Mouse (Mus musculus): ENCODE results near the gene Baz1b. TPM values are rescaled to one million over a fixed set of nuclear protein-coding genes. Genes with fewer than 3 reads are reported as not detected.
A peak's percentile ranks its signal among the peaks of the same experiment; 100 is the strongest.

Gene Baz1b
- 10 to 100 TPM; 54.6 to 55.2 TPM for total RNA-seq (2021)
- long read RNA-seq, experiment 1, full-length matches to known transcripts = 2 of 18 reads
- long read RNA-seq, experiment 1, partial matches to known transcripts = 6 of 18 reads
- long read RNA-seq, experiment 1, other reads (novel, unspliced or antisense) = 10 of 18 reads
- long read RNA-seq, experiment 2, full-length matches to known transcripts = 3 of 9 reads
- long read RNA-seq, experiment 2, partial matches to known transcripts = 1 of 9 reads
- long read RNA-seq, experiment 2, other reads (novel, unspliced or antisense) = 5 of 9 reads

DNA sequence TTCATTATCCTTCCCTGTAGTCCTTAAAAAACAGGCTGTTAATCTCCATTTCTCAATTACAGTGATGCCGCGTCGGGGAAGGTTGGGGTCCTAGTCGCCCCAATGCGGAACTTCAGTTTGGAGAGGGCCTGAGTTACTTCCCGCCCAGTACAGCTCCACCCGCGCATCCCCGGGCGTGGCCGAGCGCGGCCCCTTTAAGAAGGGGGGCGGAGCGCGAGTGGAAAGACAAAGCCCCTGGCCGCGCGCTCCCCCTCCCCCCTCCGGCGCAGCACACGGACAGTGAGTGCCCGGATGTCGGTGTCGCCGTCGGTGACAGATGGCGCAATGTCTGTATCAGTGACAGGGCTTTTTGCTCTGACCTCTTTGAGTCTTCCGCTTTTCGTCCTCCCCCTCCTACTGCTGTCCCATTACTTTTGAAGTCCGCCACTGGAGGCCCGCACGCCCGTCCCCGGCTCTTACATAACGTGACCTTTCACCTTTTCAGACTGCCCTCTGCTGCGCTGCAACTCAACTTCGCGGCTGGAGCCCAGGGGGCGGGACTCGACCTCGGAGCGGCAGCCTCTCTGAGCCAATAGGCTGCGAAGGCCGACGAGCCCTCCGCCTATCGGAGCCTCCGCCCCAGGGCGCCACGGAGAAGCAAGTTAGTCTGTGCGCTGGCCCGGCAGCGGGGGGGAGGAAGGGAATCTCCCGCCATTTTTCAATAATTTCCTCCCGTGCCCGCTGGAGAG, at the start of gene Baz1b:
Baz1b (plus strand) TSS at position 644 of the 728 bp plus-strand sequence.
- peak; percentile 98 for DNase-seq (ENCODE audit: low spot score in 2 of 2)

DNA sequence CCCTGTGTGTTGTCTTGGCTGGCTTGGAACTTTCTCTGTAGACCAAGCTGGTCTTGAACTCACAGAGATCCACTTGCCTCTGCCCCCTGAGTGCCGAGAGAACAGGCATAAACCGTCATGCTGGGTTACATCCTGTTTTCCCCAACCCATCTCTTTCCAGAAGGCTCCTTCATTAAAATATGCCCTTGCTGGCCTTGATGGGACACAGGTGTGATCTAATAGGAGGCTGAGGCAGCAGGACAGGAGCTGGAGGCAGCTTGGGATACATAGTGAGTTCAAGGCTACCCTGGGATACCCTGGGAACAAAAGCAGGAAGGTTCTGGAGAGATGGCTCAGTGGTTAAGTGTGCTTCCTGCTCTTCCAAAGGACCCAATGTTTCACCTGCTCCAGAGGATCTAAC, 47.2 kb upstream of the Baz1b start:
- no peak for DNase-seq (ENCODE audit: low spot score in 2 of 2)

DNA sequence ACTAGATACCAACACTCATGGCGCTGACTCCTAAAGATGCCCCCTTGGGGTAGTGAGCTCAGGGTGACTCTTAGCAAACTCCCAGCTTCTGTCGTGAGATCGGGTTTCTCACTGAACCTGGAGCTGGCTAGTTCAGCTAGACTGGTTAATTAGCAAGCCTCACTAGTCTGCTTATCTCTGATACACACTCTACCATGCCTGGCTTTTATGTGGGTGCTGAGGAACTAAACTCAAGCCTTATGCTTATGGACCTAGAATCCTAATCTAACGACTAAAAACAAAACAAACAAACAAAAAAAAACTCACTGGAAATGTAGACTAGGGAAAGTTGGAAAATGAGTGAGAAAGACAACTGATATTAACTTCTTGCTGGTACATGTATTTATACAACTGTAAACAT, 42.6 kb upstream of the Baz1b start:
- DNase-seq (ENCODE audit: low spot score in 2 of 2) = no peak

DNA sequence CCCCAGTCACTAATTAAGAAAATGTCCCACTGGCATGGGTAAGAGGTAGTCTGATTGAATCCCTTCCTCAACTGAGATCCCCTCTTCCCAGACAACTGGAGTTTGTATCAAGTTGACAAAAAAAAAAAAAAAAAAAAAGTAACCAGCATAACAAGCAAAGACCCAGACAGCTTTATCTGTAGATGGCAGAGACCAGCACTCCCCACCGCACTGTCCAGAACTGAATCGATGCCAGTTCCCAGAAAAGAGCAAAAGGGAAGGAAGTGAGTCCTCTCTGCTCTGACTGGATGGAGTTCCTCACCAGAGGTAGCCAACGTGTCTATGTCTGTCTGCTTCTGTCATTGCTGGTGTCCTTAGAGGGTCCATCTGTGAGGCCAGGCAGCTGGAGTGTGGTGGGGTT, 41.5 kb upstream of the Baz1b start:
- DNase-seq (ENCODE audit: low spot score in 2 of 2) = no peak

DNA sequence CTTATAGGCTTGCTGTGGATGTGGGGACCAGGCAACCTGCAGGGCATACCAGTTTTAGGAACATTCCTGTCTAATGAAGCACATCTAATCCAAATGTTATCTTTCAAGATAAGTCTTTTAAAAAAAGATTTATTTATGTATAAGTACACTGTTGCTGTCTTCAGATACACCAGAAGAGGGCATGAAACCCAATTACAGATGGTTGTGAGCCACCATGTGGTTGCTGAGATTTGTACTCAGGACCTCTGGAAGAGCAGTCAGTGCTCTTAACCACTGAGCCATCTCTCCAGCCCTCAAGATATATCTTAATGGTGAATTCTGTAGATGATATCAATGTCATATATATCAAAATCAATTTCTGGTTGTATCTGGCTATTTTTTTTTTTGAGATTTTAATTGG, 41.1 kb upstream of the Baz1b start:
- DNase-seq (ENCODE audit: low spot score in 2 of 2) = no peak

DNA sequence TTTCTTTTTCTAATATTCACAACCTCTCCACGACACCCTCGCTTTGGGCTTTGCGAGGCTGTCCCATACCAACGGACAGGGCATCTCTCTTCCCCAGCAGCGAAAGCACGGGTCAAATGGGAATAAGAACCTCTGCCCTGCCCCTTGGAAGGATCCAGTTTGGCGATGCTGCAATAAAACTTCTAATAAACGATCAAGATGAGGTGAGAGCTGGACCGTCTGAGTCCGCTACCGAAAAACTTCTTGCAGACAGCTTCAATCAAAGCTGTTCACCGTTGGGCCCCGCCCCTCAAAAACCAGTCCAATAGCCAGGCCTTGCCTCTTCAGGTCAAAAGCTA, 38.4 kb upstream of the Baz1b start:
- no peak for DNase-seq (ENCODE audit: low spot score in 2 of 2)

DNA sequence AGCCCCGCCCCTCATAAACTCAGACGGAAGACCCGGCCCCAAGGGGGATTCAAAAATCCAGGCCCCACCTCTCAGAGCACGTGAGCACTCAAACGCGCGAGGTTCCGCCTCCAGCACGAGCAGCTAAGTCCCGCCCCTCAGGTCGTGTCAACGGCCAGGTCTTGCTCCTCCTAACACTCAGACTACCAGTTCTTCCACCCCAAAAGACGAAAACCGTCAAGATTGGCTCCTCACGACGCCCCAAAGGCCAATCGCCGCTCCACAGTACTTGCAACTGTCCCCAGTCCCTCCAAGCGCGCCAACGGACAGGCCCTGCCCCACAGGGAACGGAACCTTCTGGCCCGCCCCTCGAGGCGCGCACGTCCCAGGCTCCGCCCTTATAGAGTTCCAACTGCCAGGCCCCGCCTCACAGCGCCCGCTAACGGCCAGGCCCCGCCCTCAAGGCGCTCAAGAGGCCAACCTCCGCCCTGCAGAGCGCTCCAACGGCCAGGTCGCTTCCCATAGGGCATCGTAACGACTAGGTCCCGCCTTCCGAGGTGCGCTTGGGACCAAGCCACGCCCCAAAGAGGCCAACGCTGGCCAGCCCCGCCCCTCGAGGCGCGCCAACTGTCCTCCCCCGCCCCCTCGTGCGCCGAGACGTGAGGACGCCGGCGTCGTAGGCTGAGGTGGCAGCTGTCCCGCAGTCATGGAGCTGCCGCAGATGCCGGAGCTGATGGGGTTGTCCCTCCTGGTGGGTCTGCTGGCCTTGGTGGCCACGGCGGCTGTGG, 37.8 kb upstream of the Baz1b start, which contains the start of gene Tbl2:
Tbl2 (plus strand) TSS at position 605 of the 767 bp plus-strand sequence.
- peak; percentile 98 for DNase-seq (ENCODE audit: low spot score in 2 of 2)

DNA sequence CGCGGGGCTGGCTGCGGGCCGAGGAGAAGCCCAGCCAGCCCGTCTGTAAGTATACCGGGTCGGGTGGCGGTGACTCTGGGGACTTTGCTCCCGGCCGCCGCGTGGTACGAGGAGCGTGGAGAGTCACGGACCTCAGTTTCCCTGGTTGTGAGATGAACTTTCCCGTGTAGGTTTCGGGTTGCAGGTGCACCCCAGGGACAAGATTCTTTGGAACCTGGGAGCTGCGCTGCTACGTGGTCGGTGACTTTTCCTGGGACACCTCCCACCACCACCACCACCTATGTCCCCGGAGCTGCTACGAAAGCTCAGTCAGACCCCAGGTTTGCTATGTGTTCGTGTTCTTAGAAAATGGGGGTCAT, 37.3 kb upstream of the Baz1b start:
- no peak for DNase-seq (ENCODE audit: low spot score in 2 of 2)

DNA sequence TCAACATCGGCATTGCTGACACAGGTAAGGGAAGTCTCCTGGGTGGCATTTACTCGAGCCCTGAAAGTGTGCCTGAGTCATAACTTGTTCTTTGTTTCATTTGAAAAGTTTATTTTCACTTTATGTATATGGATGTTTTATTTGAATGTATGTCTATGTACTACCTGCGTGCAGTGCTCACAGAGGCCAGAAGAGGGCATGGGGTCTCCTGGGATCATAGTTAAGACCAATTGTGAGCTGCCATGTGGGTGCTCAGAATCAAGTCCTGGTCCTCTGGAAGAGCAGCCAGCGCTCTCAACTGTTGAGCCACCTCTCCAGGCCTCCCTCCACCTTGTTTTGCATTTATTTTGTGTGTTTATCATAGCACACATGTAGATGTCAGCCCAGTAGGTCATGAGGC, 30.6 kb upstream of the Baz1b start:
- no peak for DNase-seq (ENCODE audit: low spot score in 2 of 2)

DNA sequence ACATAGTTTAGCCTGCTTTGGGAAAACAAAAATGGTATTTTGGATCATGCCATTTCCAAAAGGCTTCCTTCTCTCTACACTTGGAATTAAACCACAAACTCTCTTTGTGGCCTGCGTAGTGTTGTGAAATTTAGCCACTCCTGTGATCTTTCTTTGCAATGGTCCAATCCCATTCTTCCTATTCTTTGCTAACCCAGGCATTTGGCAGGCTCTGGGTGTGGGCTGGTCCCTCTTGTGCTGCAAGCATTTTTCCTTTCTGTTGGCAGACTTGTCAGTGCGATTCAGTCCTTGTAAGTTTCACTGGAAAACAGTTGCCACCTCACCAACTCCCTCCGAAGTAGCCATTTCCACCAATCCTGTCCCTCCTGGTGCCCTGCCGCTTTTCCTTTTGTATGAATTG, 25.8 kb upstream of the Baz1b start:
- DNase-seq (ENCODE audit: low spot score in 2 of 2) = peak in 1 of 2 experiments; percentile 67

DNA sequence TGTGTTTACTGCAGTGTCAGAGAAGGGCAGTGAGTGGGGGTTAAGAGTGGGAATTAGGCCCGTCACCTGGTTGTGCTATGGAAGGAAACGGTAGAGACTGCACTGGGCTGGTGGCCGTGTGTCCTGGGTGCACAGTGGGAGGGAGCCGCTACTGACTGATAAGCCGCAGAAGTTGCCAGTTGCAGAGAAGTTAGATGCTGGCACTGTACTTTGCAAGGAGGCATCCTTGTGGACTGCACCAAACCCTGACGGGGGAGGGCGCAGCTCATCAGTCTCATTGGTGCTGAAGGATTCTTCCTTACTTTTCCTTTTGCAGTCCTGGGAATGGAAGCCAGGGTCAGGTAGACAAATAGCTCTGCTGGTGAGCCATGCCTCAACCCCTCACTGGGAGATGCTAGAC, 25.4 kb upstream of the Baz1b start:
- no peak for DNase-seq (ENCODE audit: low spot score in 2 of 2)

DNA sequence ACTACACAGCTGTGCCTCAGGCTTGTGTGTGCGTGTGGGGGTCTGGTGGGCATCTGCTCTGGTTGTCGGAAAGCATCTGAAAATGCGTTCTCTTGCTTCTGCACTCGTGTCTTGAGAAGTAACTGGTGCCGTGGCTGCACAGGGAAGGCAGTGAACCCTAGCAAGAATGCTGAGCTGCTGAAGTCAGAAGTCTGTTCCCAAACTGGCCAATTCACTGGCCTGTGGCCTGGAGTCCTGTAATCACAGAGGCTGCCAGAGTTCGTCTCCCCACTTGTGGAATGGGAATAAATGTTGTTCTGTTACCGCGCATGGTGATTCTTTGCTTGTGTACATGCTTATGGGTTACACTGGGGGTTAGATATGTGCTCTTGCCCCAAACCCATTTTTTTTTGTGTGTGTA, 24.7 kb upstream of the Baz1b start:
- no peak for DNase-seq (ENCODE audit: low spot score in 2 of 2)

DNA sequence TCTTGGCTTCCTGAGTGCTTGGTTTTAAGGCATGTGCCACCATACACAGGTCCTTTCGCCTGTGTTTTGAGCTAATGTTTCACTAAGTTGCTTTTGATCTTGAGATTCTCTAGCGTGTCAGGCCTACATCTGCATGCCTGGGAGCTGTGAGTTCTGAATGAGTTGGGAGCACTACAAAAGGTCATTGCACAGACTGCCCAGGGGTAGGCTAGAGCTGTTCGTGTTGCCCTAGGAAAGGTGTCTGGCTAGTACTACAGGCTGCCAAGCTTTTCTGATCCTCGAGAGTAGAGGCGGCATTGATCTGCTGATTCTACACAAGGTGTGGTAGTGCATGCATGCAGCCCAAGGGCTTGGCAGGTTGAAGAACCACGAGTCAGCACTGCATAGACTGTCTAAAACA, 24.2 kb upstream of the Baz1b start:
- no peak for DNase-seq (ENCODE audit: low spot score in 2 of 2)

DNA sequence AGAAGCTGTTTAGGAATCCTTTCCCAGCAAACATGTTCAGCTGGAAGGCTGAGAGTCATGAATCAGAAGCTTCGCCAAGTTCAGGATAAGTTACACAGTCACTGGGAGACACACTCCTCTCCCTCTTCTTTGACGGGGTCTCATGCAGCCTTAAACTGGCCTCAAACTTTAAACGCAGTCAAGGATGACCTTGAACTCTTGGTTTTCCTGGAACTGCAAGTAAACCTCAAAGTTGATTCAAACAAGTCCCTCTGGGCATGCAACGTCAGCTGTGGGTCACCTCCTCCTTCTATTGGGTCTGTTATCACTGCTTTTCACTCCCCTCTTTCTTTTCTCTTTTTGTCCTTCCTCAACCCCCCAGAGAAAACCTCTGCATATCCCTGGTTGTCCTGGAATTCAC, 20.2 kb upstream of the Baz1b start:
- no peak for DNase-seq (ENCODE audit: low spot score in 2 of 2)

DNA sequence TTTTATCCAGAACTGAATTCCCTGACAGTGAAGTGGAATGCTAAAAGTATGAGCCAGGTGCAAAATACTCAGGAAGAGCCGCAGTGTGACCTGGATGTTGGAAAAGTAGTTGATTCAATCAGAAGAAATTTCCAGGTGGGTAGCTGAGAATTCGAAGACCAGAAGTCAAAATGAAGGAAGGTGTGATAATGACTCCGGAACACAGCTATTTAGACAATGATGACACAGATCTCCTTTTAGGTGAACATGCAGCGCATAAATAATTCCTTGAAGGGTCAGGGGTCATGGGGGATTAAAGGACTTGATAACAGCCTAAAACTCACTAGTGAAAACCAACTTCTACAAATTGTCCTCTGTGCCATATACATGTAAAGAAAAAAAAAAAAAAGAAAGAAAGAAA, 19.6 kb upstream of the Baz1b start:
- no peak for DNase-seq (ENCODE audit: low spot score in 2 of 2)

DNA sequence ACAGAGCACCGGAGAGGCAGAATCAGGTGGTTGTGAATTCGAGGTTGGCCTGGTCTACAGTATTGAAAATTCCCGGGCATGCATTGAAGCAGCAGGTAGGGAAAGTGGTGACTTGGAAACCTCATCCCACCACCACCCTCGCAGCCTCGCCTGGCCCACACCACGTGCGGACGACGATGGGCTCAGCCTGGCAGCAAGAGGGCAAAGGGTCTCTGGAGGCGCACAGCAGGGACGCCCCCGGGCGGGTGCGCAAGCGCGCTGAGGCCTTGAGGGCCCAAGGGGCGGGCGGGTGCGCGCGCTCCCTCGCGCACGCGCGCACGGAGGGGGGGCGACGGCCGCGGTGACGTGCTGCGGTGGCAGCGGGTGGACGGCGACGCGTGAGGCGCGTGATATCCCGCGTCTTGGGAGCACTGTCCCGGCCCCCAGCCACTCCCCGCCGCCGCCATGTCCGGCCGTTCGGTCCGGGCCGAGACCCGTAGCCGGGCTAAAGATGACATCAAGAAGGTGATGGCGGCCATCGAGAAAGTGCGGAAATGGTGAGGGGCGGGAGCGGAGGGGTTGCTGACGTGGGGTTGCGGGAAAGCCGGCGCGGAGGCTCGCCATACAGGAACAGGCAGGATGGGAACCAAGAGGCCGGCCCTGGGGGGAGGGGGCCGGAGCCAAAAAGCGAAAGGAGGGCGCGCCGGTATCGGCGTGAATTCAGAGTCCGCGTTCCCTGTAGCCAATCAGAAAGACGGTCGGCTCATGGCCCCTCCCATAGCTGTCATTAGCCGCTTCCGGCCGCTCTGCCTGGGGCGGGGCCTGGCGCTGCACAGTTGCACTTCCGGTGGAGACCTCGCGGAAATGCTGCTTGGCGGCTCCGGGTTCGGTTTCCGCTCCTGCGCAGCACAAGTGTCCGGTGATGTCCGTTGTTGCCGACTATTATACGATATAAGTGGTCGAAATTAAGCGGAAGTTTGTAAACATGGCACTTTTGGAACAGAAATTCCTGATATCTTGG, 18.7 kb upstream of the Baz1b start, which contains the start of gene Bcl7b:
Bcl7b (plus strand) TSS at position 221 of the 1,000 bp plus-strand sequence.
- peak; percentile 95 to 98 for DNase-seq (ENCODE audit: low spot score in 2 of 2)

DNA sequence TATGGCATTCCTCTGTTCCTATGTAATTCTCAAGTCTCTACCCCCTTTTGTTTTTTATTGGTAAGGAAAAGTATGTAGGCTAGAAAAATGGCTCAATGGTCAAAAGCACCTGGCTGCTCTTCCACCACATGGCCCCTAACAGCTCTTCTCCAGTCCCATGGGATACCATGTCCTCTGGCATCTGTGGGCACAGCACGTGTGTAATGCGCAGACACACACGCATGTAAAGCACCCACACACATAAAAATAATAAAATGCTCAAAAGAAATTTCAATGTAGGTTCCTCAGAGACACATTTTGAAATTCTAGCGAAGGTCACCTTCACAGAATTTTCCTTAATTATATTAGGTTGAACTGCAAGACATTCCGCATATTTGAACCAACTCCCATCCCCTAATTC, 17.6 kb upstream of the Baz1b start:
- no peak for DNase-seq (ENCODE audit: low spot score in 2 of 2)

DNA sequence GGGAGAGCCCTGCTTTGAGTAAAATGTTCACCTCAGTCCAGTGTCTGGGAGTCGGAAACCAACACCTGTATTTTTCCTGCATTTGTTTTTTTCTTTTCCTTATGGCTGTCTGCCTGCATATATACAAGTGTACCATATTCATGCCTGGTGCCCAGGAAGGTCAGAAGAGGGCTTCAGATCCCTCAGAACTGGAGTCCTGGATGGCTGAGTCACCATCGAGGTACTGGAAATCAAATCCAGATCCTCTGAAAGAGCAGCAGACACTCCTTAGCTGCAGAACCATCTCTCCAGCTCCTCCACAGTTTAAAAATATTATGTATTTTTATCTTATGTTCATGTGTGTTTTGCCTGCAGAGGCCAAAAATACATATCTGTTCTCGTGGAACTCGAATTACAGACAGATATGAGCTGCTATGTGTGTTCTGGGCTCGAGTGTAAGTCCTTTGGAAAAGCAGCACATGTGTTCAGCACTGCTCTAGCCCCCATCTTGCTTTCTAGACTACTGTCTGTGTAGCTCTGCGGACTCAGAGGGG, 15.3 kb upstream of the Baz1b start:
- no peak for DNase-seq (ENCODE audit: low spot score in 2 of 2)

DNA sequence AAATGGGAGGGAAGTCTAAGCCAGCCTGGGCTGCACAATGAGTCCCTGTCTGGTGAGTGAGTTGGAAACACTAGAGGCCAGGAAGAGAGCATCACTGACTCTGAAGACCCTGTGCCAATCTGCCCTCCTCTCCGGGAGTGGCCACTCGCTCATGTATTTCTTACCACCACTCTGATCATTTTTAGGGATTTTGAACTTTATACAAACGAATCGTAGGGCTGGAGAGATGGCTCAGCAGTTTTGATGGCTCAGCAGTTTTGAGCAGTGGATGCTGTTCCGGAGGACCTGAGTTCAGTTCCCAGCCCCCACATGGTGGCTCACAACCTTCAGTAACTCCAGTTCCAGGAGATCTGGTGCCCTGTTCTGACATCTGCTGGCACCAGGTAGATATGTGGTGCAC, 14.1 kb upstream of the Baz1b start:
- DNase-seq (ENCODE audit: low spot score in 2 of 2) = no peak

DNA sequence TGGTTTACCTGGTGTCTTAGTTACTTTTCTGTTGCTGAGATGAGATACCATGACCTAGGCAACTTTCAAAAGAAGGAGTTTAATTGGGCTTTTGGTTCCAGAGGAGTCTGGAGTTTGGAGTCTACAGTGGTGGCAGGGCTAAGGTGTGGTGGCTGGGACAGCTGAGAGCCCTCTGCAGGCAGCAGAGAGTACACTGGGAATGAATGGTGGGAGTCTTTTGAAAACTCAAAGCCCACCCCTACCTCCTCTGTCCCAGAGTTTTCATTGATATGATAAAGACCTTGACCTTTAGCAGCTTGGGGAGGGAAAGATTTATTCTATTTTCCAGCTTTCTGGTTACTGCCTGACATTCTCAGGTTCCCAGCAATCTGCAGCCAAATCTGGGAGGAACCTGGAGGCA, 12.0 kb upstream of the Baz1b start:
- no peak for DNase-seq (ENCODE audit: low spot score in 2 of 2)

DNA sequence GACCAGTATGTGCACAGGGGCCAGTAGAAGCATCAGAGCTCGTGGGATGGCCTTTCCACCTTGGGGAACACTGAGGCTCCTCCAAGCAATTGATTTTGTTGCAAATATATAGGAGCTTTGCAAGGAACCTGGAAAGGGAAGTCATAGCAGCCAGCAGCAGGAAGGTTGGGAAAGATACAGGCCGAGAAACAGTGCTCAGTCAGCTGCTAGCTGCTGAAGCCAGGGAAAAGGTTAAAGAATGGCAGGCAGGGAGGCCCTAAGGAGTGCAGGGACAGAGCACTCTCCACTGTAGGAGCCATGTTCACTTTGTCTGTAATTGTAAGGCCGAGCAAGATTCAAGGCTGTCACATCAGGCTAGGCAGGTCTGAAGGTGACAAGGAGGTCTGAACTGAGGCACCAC, 8.5 kb upstream of the Baz1b start:
- no peak for DNase-seq (ENCODE audit: low spot score in 2 of 2)

Measured in layer of hippocampus, postnatal 14 days (tissue).